Mouse (Mus musculus) retina, postnatal 1 day (tissue): ENCODE data around the gene Tmem45a2.
"Not testable (repeated sequence)": the region's sequence is repeated elsewhere in the genome, so short reads cannot be mapped to it uniquely, and the experiment has no call there.

ENCODE experiments used
- DNase-seq: peaks from one replicate; pipeline ENCODE4 v3.0.0-alpha.2; 2012

Gene Tmem45a2

DNA sequence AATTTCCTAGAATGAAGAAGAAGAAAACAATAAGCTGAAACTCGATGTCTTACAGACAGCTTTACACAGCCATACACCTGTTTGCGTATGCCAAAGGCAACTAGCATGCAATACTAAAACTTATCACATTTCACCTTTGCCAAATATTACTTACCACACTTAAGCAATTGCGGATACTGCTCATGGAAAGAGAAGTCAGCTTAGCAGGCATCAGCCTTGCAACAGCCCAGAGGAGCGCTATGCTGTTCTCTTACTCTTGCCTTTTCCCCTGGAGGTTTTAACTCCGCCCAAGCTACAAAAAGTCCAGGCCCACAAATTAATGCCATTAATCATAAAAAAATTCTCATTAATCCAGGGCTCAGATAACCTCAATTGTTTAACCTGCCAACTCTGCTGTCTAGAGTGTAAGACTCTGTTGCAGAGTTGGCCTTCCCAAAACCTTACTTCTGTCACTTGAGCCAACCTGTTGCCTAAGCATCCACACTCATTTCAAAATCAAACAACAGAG lies at the start of gene Tmem45a2:
Gene Tmem45a2, minus strand, starts transcription at position 241 of the 508 bp plus-strand sequence.
- no peak for DNase-seq

DNA sequence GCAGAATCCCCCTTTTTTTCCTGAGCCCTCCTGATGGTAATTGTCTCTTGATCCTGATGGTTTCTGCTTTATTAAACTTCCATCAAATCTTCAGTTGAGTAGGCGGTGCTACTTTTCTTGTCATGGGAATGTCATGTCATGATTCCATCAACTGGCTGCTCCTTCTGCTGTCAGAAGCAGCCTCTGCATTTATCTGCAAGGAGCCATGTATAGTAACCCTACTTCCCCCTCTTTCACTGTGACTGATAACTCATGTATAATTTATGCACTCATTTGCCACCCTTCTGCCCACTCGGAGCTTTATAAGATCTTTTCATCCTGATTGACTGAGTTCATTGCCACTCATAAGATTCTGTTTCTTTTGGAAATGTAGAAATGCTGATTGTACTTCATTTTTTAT lies 46.4 kb upstream of the Tmem45a2 start:
- DNase-seq = no peak

DNA sequence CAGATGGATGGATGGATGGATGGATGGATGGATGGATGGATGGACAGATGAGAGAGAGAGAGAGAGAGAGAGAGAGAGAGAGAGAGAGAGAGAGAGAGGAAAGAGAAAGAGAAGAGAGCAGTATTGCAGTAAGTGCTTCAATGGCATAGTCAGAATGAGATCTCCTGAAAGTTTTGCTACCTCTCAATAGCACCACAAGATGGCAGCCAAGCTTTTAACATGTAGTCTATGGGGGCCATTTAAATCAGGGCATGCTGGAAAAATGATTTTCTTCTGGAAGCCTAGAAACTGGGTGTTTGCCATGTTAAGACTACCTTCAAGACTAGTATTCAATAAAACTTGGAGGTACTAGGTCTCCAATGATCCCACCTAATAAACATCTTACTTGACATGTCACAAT lies 44.9 kb upstream of the Tmem45a2 start:
- DNase-seq = peak; percentile 41

DNA sequence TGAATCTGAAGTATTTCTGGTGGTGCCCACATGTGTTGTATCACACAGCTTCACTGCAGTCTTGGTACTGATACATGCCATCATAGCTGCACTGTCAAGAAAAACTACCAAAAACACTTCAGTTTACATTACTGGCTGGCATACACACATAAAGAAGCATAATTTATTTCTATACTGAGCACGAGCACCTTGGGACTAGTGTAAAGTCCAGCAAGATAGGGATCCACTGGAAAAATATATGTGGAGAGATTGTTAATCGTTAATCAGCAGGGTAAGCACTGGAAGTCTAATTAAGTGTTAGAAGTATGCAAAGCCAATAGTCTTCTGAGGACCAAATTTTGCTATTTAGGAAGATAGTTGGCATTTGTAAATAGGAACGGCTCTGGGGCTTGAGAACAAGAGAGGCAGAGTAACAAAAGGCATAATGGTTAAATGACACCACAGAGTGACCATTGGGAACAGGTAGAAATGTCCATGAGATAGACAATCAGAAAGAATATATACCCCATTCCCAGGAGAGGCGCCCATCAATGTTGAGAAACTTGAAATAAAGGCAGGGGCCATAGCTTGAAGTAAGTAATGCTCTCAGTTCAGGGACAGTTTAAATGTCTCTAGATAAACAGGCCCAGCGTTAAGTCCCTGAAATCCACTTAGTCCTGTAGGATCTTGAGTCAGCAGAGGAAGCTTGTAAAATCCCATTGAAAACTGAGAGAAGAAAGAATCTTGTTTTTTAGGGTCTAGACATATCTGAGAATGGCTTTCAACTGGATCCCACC lies 35.2 kb upstream of the Tmem45a2 start:
- DNase-seq = no peak

DNA sequence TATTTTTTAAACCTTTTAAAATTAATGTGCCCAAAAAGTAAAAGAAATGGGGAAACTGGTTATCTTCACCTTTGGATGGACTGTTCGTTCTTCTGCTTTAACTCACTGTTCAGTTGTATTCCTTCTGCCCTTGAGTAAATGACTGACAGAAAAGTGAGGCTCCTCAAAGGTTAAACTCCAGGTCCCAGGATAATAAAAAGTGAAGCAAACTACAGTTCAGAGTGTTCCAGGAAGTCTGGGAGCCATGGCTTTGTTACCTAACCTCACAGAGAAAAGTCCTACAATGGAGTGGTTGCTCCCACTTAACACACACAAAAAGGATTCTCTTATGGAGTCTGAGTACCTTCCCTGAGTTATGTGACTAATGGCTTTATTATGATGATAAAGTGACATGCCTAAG lies 30.0 kb upstream of the Tmem45a2 start:
- no peak for DNase-seq

DNA sequence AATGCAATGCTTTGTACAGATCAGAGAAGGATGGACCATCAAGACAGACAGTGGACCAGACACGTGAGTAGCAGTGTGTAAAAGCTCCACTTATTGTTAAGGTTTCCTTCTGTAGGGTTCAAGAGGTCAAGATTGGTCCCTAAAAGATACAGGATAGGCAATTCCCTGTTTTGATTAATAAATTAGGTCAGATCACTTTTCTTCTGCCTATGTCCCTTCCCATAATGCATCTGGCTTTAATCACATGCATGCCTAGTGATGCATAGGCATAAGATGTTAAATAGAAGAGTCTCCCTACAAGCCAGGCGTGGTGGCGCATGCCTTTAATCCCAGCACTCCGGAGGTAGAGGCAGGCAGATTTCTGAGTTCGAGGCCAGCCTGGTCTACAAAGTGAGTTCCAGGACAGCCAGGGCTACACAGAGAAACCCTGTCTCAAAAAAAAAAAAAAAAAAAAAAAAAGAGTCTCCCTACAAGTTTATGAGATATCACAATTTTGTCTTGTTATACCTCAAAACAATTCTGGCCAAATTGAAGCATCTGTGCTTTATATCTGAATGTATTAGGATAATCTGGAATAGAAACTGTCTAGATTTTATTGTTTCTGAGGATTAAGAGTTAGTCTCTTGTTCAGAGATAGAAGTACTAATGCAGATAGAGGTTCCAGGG lies 28.5 kb upstream of the Tmem45a2 start:
- DNase-seq = peak; percentile 38

DNA sequence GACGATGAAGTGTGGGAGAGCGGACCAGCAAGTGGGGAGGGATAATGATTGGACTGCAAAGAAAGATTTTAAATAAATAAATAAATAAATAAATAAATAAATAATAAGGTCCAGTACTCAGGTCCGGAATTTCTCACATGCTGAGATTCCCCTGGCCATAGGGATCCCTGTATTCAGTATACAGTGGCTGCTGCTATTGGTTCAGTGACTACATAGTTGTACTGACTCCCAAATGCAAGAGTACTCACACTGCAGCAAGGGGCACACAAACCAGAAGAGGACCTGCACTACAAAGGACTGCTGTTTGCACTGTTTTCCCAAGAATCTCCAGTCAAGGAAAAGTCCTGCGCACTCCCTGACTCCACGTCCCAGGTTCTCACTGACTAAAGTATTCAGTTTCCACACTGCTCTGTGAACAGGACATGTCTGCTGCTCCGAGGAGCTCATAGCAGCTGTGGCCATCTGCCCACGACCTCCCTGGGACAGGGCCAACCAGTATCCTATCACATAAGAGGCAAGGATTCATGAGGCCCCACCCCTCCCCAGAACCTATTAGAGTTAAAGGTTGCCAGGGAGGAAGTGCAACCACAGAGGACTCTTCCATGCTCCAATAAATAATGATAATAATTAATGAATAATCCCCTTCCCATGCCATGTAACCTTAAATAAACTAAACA lies 27.4 kb upstream of the Tmem45a2 start:
- peak; percentile 75 for DNase-seq

DNA sequence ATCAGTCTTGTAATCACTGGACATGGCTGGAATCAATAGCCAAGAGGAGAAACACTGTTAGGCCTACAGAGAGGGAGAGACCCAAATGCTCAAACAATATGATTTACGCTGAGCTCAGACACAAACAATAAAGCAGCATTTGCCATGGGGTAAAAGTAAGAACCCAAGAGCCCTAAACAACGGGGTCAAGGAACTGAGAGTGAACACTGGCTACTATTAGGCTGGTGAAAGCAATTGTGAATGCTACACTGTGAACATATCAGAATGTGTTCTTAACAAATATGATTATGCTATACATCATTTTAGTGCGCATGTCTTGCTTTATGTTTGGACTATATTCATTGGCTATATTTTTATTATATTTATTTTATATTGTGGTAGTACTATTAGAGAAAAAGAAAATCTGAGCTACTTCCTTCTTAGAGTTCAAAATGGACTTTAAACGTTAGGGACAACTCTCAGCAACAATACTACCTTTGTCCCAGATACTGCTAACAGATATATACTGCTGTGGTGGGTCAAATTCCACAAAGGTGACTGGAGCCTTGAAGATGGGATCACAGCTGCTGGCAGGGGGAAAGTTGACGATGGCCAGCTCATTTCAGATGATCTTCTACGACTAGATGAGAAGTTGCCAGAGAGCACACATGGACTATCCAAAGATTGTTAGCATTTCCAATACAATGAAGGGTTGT lies 21.9 kb upstream of the Tmem45a2 start:
- no peak for DNase-seq

DNA sequence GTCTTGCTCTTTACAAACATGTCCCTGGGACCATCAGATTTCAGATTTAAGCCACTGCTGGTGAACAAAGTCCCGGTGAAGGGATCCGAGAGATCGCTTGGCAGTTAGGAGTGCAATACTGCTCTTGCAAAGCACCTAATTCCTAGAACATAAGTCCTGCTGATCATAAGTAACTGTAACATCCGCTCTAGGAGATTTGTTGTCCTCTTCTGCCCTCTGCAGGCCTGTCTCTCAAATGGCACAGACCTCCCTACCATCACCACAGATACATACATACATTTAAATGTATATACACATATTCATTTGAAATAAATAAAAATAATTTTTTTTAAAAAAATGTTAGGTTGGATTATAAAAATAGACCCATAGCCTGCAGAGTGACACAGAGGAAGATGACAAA lies 21.3 kb upstream of the Tmem45a2 start:
- peak; percentile 73 for DNase-seq

DNA sequence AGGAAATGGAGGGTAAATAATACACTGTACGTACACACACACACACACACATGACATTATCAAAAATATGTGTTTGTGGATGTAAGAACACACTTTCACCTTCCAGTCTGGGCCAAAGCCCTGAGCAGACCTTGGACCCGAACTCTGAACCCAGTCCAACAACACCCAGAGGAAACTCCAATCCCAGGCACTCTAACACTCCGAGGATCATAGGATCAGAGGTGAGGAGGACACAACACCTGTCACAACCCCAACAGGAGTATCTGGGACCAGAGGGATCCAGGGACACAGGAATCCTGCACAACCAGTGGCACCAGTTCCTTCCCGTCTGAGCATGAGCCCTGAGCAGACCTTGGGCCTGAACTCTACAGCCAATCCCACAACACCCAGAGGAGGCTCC lies 8.4 kb upstream of the Tmem45a2 start:
- DNase-seq = no peak

DNA sequence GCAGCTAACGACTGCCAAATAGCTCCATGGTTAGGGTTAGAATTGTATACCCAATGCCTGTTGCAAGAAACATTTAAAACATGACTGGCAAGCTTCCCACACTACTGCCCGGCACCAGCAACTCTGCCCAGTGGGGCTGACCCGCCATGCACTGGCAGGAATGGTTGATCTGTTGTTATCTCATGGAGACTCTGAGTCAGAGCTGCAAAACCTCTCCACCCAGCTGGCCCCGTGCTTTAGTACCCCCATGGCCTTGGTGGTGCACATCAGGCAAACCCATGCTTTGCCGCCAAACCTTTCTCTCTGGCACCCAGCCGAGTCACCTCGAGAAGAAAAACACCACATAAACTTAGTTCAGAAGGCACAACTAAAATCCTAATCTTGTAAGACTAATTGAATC lies 4.8 kb upstream of the Tmem45a2 start:
- no peak for DNase-seq

DNA sequence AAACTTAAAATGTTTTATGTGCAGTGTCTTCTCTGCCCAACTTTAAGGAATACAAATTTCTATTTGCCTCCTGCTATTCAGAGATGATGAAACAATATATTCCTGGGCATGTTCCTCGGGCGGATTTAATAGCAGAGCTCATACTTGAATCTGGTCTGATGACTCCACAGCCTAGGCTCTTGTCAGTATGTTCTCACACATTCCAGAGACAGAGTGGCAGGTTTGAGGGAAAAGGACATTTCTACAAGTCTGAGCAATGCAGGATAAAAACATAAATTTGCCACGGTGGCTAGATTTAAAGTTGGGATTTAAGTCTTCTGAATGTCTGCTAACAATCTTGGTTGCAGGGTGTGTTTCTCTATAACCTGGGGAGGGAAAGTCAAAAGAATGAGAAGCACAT lies 9.1 kb downstream of the Tmem45a2 start:
- no peak for DNase-seq

DNA sequence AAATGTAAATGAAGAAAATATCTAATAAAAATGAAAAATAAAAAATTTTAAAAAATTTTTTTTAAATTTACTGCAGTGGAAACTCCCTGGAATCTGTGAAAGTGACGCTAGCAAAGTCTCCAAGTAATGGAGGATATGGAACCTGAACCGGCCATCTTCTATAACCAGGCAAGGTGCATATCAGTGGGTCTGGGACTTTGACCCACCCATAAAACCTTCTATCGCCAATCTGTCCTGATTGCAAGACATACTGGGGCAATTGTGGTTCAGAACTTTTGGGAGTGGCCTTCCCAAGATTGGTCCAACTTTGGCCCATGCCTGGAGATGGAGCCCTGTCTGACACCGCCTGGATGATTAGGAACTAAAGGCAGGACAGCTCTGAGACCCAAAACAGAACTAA lies 14.2 kb downstream of the Tmem45a2 start:
- DNase-seq = no peak

DNA sequence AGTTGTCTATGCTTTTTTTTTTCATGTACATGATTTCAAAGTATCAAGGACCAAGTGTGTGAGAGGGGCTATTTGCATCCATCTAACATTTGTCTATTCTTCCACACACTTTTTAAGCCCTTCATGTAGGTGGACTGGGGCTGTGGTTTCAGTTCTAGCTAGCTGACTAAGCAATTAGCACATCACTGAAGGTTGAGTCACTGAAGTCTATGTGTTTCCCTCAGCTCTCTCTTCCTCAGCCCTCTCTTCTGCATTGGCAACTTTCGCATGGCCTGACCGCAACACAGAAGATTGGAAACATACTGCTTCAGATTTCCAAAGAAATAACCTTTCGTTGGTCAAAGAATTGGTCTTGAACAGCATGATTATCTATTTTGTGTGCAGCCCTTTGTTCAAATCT lies 21.2 kb downstream of the Tmem45a2 start:
- no peak for DNase-seq

DNA sequence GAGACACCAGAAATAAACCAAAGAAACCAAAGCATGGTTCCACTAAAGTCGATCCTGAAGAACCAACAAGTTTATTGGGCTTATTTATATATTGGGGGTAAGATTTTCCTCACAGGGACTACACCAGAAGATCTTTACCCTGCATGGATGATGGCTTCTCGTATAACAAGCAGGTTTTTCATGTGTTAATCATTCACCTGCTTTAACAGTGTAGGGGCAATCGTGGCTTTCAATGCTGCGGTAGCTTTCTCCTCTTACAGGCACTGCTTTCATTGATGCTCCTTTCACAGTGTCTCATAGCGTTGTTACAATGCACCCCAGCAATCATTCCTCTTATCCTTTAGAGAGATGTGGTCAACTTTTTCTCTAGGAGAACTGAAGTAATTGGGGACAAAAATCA lies 32.6 kb downstream of the Tmem45a2 start:
- DNase-seq = no peak

DNA sequence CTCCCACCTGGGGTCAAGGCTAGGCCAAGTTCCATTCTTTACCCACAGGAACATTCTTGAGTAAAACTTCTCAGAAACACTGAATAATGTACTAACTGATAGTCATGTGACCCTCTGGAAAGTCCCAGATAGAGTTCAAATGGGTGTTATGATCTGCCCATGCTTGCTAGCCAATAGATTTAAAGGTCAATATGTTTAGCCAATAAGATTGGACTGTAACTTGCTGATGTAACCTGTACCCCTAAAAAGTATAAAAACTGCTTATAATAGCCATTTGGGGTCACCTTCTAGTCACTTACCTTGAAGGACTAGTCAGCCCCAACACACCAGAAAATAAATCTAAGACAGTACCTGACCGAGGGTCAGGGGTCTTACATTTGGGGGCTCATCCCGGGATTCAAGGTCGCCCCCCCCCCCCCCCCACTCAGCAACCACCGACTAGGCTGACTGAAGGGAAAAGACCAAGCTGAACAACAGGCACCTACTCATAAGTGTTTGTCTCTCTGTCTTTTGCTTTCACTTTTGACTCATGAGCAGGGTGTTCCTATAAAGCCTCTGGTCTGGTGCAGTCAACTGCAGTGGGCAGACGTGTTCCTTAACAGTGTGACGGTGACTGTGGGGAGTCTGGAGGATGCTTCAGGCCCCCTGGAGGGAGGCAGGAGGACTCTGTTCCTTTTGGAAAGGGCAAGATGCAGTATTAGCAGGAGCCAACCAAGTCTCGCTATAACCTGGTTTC lies 40.9 kb downstream of the Tmem45a2 start:
- no peak for DNase-seq

DNA sequence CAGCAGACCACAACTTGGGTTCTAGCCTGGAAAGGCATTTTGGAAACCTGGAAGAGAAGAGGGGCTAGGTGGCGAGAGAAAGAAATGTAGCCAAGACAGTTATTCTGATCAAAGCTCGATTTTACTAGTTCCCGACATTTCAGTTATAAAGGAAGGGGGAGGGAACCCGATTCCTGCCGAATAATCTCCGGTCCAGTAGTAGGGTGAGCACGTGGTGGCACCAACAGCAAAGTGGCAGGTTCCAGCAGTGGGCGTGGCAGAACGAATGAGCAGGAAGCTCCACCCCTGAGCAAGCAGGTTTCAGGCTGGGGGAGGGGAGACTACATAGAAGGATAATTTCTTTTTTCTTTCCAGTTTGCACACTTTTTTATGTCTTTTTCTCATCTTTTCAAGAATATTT lies 72.9 kb downstream of the Tmem45a2 start:
- not testable (repeated sequence) for DNase-seq
